Mouse (Mus musculus): ENCODE measurements around the gene Lrrc52.
A peak's percentile ranks its signal among the peaks of the same experiment; 100 is the strongest.

Lrrc52 gene

DNA sequence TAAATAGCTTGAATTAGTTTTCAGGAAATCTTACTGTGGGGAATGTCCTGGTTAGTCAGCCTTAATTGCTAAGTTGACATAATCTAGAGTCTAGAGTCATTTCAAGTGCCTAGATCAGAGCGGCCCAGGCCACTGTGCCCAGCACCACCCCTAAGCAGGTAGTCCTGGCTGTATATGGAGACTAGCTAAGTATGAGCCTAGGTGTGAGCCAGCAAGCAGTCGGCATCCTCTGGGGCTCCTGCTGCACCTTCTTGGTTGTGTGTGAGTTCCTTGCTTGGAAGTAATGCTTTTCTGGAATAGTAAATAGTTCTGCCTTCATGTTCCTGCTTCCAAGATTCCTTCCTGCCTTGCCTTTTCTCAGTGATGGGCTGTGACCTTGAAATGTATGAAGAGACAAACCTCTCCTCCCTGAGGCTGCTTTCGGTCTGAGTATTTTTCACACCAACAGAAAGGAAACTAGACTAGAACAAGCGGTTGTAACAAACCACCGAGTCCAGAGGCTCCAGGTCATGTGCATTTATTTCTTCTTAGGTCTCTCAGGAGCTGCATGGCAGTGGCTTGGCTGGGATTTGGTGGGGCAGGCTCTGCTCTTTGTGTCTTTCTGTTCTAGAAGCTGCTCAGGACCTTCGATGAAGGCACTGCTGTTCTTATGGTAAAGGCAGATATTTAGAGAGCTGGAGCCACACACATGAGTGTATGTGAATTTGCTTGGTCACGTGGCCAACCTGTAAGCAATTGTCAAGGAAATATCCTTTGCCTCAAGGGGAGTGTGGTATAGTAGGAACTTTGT is 30.2 kb downstream of the Lrrc52 start:
- DNase-seq, result no peak

DNA sequence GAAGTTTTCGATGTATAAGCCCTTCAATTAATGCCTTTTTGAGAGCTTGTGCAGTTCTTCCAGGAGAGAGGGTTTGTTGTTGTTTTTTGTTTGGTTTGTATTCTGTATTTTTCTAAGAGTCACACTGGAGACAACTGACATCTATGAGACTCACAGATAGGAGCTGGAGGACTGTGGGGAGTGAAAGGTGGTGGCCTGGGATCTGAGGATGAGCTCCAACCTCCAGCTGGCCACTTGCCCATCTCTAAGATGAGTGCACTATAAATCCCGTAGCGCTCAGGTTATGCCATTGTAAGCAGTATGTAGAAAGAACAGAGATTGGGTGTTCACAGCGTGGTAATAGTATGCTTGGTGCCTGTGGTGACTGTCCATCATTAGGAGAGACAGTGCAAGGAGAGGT is 31.6 kb downstream of the Lrrc52 start:
- no peak for DNase-seq

GRCm38 (mm10) chr1:167430976-167431676 is 35.5 kb downstream of the Lrrc52 start:
- DNase-seq, result no peak

DNA sequence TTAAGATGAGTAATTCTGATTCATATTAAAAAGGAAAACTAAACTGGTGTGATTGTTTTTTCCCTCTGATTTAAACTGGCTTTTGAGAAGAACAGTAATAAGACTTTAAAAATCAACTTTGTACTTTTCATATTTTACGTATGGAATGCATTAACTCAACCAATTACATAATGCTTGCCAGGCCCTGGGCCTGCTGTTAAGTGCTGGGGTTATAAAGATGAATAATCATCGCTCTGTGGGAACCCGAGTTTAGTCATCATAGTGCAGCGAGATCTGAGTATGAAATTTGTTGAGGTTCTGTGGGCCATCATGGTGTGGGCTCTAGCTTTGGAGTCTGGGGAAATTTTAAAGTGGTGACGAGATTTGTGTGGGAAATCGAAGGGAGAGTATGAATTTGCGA is 39.9 kb downstream of the Lrrc52 start:
- DNase-seq, result no peak

DNA sequence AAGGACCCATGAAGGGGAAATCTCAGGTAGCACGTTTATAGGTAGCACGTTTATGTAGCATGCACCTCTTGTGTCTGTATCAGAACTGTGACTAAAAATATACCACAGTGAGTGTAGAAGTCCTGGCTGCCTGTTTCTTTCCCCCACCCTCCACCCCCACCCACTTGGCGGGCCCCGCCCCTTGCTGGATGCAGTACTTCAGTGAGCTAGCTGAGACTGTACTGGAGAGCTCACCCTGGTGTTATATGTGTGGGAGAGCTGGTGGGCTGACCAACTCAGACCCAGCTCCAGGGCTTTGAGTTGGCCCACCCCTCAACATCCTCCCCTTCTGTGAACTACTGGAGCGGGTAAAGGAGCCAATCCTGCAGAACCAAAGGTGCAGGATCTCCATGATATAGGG is 41.0 kb downstream of the Lrrc52 start:
- no peak for DNase-seq

DNA sequence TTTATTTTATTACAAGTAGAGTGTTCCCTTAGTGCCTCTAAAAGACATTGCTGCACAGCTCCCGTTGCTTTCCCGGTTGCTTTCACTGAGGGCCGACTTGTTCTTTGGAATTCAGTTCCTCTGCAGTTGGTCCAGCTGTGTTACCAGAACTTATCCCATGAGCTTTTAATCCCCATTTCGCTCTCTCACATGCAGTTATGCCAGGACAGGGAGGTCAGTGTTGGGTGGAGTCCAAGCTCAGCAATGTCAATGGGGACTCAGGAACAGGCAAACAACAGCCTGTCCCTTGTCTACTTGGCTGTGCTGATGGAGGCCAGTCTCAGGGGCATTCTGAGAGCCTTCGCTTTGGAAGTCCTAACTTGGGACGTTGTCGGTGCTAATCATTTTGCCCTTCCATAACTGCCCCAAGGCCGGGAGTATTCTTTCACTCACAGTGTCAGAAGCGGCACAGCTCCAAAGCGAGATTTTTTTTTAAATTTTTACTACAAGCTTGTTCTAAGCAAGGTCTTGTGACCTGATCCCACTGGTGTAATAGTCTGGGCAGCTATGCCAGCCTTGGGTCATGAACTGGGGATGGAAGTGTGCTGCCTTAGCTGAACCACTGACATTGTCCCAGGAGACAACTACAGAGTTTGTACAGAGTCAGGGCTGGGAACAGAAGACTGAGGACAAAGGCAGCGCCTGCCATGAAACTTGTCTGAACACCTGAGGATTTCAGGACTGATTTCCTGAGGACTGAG is 43.9 kb downstream of the Lrrc52 start:
- DNase-seq, result no peak

DNA sequence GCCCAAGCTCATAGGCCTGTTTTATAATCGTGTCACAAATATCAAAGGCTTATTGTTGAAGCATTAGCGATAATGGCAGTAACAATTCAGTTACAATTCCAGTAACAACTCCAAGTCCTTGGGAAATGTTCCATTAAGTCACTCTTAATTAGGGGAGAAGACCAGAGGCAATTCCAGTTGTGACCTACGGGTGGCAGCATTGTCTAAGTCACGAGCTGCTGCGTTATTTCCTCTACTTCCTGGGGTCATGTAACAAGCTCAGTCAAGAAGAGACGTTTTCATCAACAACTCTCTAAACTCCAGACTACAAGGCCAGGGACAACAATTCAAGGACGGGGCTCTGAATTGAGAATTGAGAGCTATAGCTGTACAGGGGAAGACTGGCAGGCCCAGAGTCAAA is 51.7 kb downstream of the Lrrc52 start:
- DNase-seq, result peak; percentile 82

GRCm38 (mm10) chr1:167411991-167412715 is 54.4 kb downstream of the Lrrc52 start:
- no peak for DNase-seq

DNA sequence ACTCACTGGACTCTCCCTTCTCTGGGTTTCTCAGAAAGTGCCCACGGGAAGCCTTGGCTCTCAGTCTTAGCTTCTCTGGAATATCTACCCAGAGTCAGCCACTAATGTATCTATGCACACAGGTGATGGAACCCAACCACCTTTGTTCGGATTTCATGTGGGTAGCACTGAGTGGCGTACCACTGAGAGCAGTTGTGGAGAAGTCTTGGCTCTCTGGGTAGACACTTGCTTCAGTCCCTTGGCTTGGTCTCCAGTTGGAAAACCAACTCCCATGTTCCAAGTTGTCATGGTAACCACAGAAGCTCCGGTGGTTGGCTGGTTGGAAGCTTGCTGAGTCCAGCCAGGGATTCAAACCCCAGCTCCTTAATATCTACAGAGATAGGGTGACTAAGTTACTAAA is 57.0 kb downstream of the Lrrc52 start:
- DNase-seq, result no peak

DNA sequence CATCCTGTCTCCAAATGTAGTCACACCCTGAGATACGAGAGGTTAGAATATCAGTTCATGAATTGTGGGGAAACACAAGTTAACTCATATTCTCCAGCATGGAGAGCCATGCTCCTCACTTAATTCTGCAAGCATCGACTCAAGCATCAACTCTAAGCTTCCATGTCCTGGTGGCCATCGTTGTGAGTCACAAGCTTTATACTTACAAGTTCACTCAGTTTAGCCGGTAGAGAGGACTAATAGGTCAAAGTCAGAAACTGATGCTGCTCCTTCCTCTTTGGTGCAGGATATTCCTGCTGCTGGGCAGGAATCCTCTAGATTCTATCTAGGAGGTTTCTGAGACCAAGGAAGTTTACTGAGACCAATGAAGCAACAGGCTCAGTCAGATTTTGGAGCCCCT is 61.3 kb downstream of the Lrrc52 start:
- DNase-seq, result no peak
